Mouse (Mus musculus) CH12.LX (cell line): ENCODE data around the gene Padi1. TPM values are rescaled to one million over a fixed set of nuclear protein-coding genes. Genes with fewer than 3 reads are reported as not detected.

Source experiments
- DNase-seq: peaks from one replicate; pipeline ENCODE4 v3.0.0-alpha.2; 2013; ENCODE audit errors: extremely low read depth
- H3K27ac ChIP-seq: 2 replicates; pipeline ENCODE4 v1.5.1; 2012; ENCODE audit warnings: low read depth, mild to moderate bottlenecking, control low read depth, moderate library complexity; ENCODE audit not compliant: insufficient read depth
- H3K27me3 ChIP-seq: replicated peaks from 2 replicates; pipeline ENCODE3; 2012; ENCODE audit warnings: inconsistent platforms
- H3K36me3 ChIP-seq, 2 experiments: replicated peaks in 1 of 2; 2 replicates each; pipeline versions ENCODE3 to v1.6.1; 2012; ENCODE audit warnings: inconsistent platforms in 1 of 2, low read length in 1 of 2, mild to moderate bottlenecking in 1 of 2, mixed read lengths in 1 of 2, moderate library complexity in 1 of 2; ENCODE audit not compliant: control insufficient read depth in 1 of 2, insufficient read depth in 1 of 2
- H3K4me1 ChIP-seq, 2 experiments: 2 replicates each; pipeline ENCODE4 v1.6.1; 2012; ENCODE audit warnings: inconsistent platforms in 1 of 2, moderate library complexity in 1 of 2; ENCODE audit not compliant: insufficient read depth in 2 of 2, control insufficient read depth in 1 of 2
- H3K4me2 ChIP-seq: 2 replicates; pipeline ENCODE4 v1.6.1; 2012; ENCODE audit warnings: low read depth, mild to moderate bottlenecking, control low read depth; ENCODE audit not compliant: poor library complexity, insufficient read depth, severe bottlenecking
- H3K4me3 ChIP-seq, 3 experiments: fragments of 150-350 bp in 1 of 3; sonication (generic) in 1 of 3; replicated peaks in 1 of 3; 2 replicates each; pipeline versions ENCODE3 to v1.5.1; 2011 to 2012; ENCODE audit warnings: low read depth in 2 of 3, low read length in 2 of 3, mild to moderate bottlenecking in 2 of 3, moderate library complexity in 2 of 3, control low read depth in 1 of 3, improper control_type of control experiment in 1 of 3, inconsistent platforms in 1 of 3, mixed read lengths in 1 of 3; ENCODE audit not compliant: poor library complexity in 1 of 3
- H3K79me2 ChIP-seq: replicated peaks from 2 replicates; pipeline ENCODE4 v1.6.1; 2012; ENCODE audit warnings: mild to moderate bottlenecking, moderate library complexity; ENCODE audit not compliant: control insufficient read depth, poor library complexity, insufficient read depth, severe bottlenecking; ENCODE audit errors: extremely low read depth
- H3K9ac ChIP-seq: 2 replicates; pipeline ENCODE4 v1.6.1; 2012; ENCODE audit warnings: low read depth, mild to moderate bottlenecking, control low read depth, moderate library complexity; ENCODE audit not compliant: insufficient read depth
- H3K9me3 ChIP-seq: replicated peaks from 2 replicates; pipeline ENCODE3; 2012; ENCODE audit warnings: low read length, inconsistent platforms, mixed read lengths
- BHLHE40 ChIP-seq: IDR thresholded peaks from 2 replicates; pipeline ENCODE4 v1.6.1; 2011; ENCODE audit warnings: mild to moderate bottlenecking, low read depth, low read length, improper control_type of control experiment
- CTCF ChIP-seq, 2 experiments: IDR thresholded peaks in 1 of 2; conservative IDR thresholded peaks in 1 of 2; 2 replicates each; pipeline ENCODE4 v1.5.1; 2011 to 2012; ENCODE audit warnings: low read depth in 2 of 2, low read length in 2 of 2, improper control_type of control experiment in 1 of 2, inconsistent platforms in 1 of 2, mild to moderate bottlenecking in 1 of 2, moderate library complexity in 1 of 2
- E2F4 ChIP-seq: IDR thresholded peaks from 2 replicates; pipeline ENCODE4 v1.6.1; 2011; ENCODE audit warnings: low read depth, low read length, improper control_type of control experiment; ENCODE audit not compliant: insufficient replicate concordance
- KAT2A ChIP-seq: IDR thresholded peaks from 2 replicates; pipeline ENCODE4 v1.6.1; 2012; ENCODE audit warnings: low read length, improper control_type of control experiment, inconsistent platforms; ENCODE audit not compliant: insufficient replicate concordance
- MXI1 ChIP-seq: IDR thresholded peaks from 2 replicates; pipeline ENCODE4 v1.6.1; 2011; ENCODE audit warnings: mild to moderate bottlenecking, low read depth, low read length, improper control_type of control experiment
- RAD21 ChIP-seq: IDR thresholded peaks from 2 replicates; pipeline ENCODE4 v1.6.1; 2011; ENCODE audit warnings: low read depth, mild to moderate bottlenecking, low read length, improper control_type of control experiment, moderate library complexity
- SMC3 ChIP-seq: IDR thresholded peaks from 2 replicates; pipeline ENCODE4 v1.6.1; 2011; ENCODE audit warnings: low read depth, low read length, improper control_type of control experiment
- TBP ChIP-seq: conservative IDR thresholded peaks from 2 replicates; pipeline ENCODE4 v1.6.1; 2011; ENCODE audit warnings: low read depth, low read length, improper control_type of control experiment
- UBTF ChIP-seq: IDR thresholded peaks from 2 replicates; pipeline ENCODE4 v1.6.1; 2012; ENCODE audit warnings: low read depth, mild to moderate bottlenecking, inconsistent platforms, low read length, improper control_type of control experiment, moderate library complexity
- ZKSCAN1 ChIP-seq: IDR thresholded peaks from 2 replicates; pipeline ENCODE4 v1.6.1; 2012; ENCODE audit warnings: low read depth, inconsistent platforms, low read length, improper control_type of control experiment, borderline replicate concordance
- dilution Hi-C: fragments of 300-500 bp; cut with MboI; formaldehyde crosslinking; loops from 2 replicates; pipeline ENCODE4 v1.14.3; 2020; ENCODE audit warnings: low sequenced_read_pairs; ENCODE audit not compliant: extremely low pct_unique_long_range_greater_than_20kb, extremely low pct_ligation_motif_present
- in situ Hi-C: fragments of 300-500 bp; cut with MboI; formaldehyde crosslinking; loops from 3 replicates; pipeline ENCODE4 v1.14.3; 2019; ENCODE audit warnings: low sequenced_read_pairs, low pct_ligation_motif_present, low pct_unique_long_range_greater_than_20kb, mixed read lengths
- polyA plus RNA-seq: library from polyadenylated mRNA; unstranded; fragments of >175 nt; gene quantifications from 2 replicates; pipeline ENCODE4 v1.2.1, GENCODE M21; 2012; ENCODE audit warnings: low read depth; ENCODE audit not compliant: insufficient read length
- total RNA-seq, 2 experiments: library from RNA; depleted of rRNA; stranded (reverse); fragments of 300-350 nt in 1 of 2; fragments of >200 nt in 1 of 2; gene quantifications; 2 replicates each; pipeline ENCODE4 v1.2.3; 2012 to 2014

The Padi1 gene
- total and polyA plus RNA-seq, 3 experiments, result 0.04 TPM; not detected in 2

DNA sequence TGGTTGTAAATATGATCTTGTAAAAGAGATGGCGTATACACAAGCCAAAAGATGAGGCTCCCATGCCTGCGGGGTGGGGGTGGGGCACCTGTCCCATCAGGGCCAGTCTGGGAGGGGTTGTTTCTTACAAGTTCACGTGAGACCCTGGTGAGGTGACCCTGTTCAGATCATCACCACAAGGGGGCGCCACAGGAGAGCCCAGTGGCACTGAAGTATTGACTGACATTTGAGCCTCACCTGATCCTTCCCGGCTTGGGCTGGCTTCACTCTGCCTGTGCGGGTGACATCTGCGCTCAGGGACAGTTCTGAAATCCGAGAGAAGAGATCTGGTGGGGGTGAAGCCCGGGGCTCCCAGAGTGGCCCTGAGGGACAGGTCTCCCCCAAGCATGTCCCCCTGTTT, 82.4 kb downstream of the Padi1 start:
- in situ Hi-C loops, result no loop called here
- Histone ChIP-seq H3K4me3 (no peak overlapping the region), H3K27ac (no peak overlapping the region), H3K4me1 (no peaks in the 10 kb centered on the region), H3K9ac (no peak overlapping the region), H3K4me2 (no peak overlapping the region), H3K27me3 (peaks cover 81% of the 10 kb centered on the region), H3K9me3 (no peaks in the 10 kb centered on the region), H3K36me3 (no peaks in the 10 kb centered on the region), H3K79me2 (no peaks in the 10 kb centered on the region)
- DNase-seq, result peak; percentile 51
- no peak for TF ChIP-seq E2F4
- TF ChIP-seq SMC3, result peak; percentile 52
- TF ChIP-seq TBP, result no peak
- peak in 1 of 2 experiments; percentile 71; a peak in 3 of 4 replicates for TF ChIP-seq CTCF (conservative IDR thresholded peaks at IDR 0.05 in 1 of 2, IDR thresholded peaks at IDR 0.05 in 1 of 2; ENCODE audit: low read depth in 2 of 2, low read length in 2 of 2)
- TF ChIP-seq MXI1, result no peak
- TF ChIP-seq RAD21, result peak; percentile 47
- no peak for TF ChIP-seq ZKSCAN1
- TF ChIP-seq KAT2A, result no peak
- peak; percentile 85 for TF ChIP-seq BHLHE40
- TF ChIP-seq UBTF, result no peak
- dilution Hi-C loops, result no loop called here

Other genes starting within 250 kb of the Padi1 start
- gene Arhgef10l, start 179.8 kb downstream of the Padi1 start, total RNA-seq (2012; rRNA removed), result 4.5 and 5.9 TPM in 2 replicates
- gene Arhgef10l, start 179.8 kb downstream of the Padi1 start, total RNA-seq (2014; rRNA removed), result 9.7 and 10.2 TPM in 2 replicates
- 14.6 and 15.8 TPM in 2 replicates for gene Arhgef10l, start 179.8 kb downstream of the Padi1 start, polyA plus RNA-seq
- gene Rcc2, start 145.2 kb downstream of the Padi1 start, total RNA-seq (2012; rRNA removed), result 244 and 249 TPM in 2 replicates
- gene Rcc2, start 145.2 kb downstream of the Padi1 start, total RNA-seq (2014; rRNA removed), result 187 TPM in 2 replicates
- 319 and 348 TPM in 2 replicates for gene Rcc2, start 145.2 kb downstream of the Padi1 start, polyA plus RNA-seq
- gene Padi6, start 103.1 kb downstream of the Padi1 start, total RNA-seq (2012; rRNA removed), result not detected in 2 replicates
- gene Padi6, start 103.1 kb downstream of the Padi1 start, total RNA-seq (2014; rRNA removed), result not detected in 2 replicates
- gene Padi6, start 103.1 kb downstream of the Padi1 start, polyA plus RNA-seq, result 0.25 TPM in 1 of 2 replicates, not detected in the other
- not detected in 2 replicates for gene Padi4, start 71.5 kb downstream of the Padi1 start, total RNA-seq (2012; rRNA removed)
- not detected in 2 replicates for gene Padi4, start 71.5 kb downstream of the Padi1 start, total RNA-seq (2014; rRNA removed)
- not detected in 2 replicates for gene Padi4, start 71.5 kb downstream of the Padi1 start, polyA plus RNA-seq
- 0.17 TPM in 2 replicates for gene Padi3, start 35.1 kb downstream of the Padi1 start, total RNA-seq (2012; rRNA removed)
- 0.09 and 0.11 TPM in 2 replicates for gene Padi3, start 35.1 kb downstream of the Padi1 start, total RNA-seq (2014; rRNA removed)
- gene Padi3, start 35.1 kb downstream of the Padi1 start, polyA plus RNA-seq, result 0.07 and 0.10 TPM in 2 replicates
- 0.04 TPM in 1 of 2 replicates, not detected in the other for gene Padi2, start 60.6 kb upstream of the Padi1 start, total RNA-seq (2012; rRNA removed)
- gene Padi2, start 60.6 kb upstream of the Padi1 start, total RNA-seq (2014; rRNA removed), result 0.04 TPM in 1 of 2 replicates, not detected in the other
- not detected in 2 replicates for gene Padi2, start 60.6 kb upstream of the Padi1 start, polyA plus RNA-seq
- 184 and 188 TPM in 2 replicates for gene Sdhb, start 115.4 kb upstream of the Padi1 start, total RNA-seq (2012; rRNA removed)
- 178 and 190 TPM in 2 replicates for gene Sdhb, start 115.4 kb upstream of the Padi1 start, total RNA-seq (2014; rRNA removed)
- gene Sdhb, start 115.4 kb upstream of the Padi1 start, polyA plus RNA-seq, result 156 and 162 TPM in 2 replicates
- gene Atp13a2, start 141.1 kb upstream of the Padi1 start, total RNA-seq (2012; rRNA removed), result 47.6 and 48.5 TPM in 2 replicates
- gene Atp13a2, start 141.1 kb upstream of the Padi1 start, total RNA-seq (2014; rRNA removed), result 22.2 and 24.8 TPM in 2 replicates
- 44.2 and 54.7 TPM in 2 replicates for gene Atp13a2, start 141.1 kb upstream of the Padi1 start, polyA plus RNA-seq
- gene Mfap2, start 164.6 kb upstream of the Padi1 start, total RNA-seq (2012; rRNA removed), result not detected in 2 replicates
- not detected in 2 replicates for gene Mfap2, start 164.6 kb upstream of the Padi1 start, total RNA-seq (2014; rRNA removed)
- gene Mfap2, start 164.6 kb upstream of the Padi1 start, polyA plus RNA-seq, result not detected in 2 replicates
- 5.9 and 8.3 TPM in 2 replicates for gene Crocc, start 214.8 kb upstream of the Padi1 start, total RNA-seq (2012; rRNA removed)
- 3.5 and 4.3 TPM in 2 replicates for gene Crocc, start 214.8 kb upstream of the Padi1 start, total RNA-seq (2014; rRNA removed)
- gene Crocc, start 214.8 kb upstream of the Padi1 start, polyA plus RNA-seq, result 4.8 and 8.6 TPM in 2 replicates
- 32.6 and 38.9 TPM in 2 replicates for gene Necap2, start 232.6 kb upstream of the Padi1 start, total RNA-seq (2012; rRNA removed)
- 34.8 and 41.0 TPM in 2 replicates for gene Necap2, start 232.6 kb upstream of the Padi1 start, total RNA-seq (2014; rRNA removed)
- 41.7 and 45.1 TPM in 2 replicates for gene Necap2, start 232.6 kb upstream of the Padi1 start, polyA plus RNA-seq
- not detected in 2 replicates for gene Spata21, start 242.6 kb upstream of the Padi1 start, total RNA-seq (2012; rRNA removed)
- gene Spata21, start 242.6 kb upstream of the Padi1 start, total RNA-seq (2014; rRNA removed), result not detected in 2 replicates
- not detected in 2 replicates for gene Spata21, start 242.6 kb upstream of the Padi1 start, polyA plus RNA-seq